Mouse (Mus musculus): ENCODE data around the gene Nrsn2. TPM values are rescaled to one million over a fixed set of nuclear protein-coding genes. Genes with fewer than 3 reads are reported as not detected.
"Not testable (repeated sequence)": the region's sequence is repeated elsewhere in the genome, so short reads cannot be mapped to it uniquely, and the experiment has no call there.

Nrsn2 gene
- polyA plus RNA-seq, 1 experiment from 2014 or later: 0.68 TPM

DNA sequence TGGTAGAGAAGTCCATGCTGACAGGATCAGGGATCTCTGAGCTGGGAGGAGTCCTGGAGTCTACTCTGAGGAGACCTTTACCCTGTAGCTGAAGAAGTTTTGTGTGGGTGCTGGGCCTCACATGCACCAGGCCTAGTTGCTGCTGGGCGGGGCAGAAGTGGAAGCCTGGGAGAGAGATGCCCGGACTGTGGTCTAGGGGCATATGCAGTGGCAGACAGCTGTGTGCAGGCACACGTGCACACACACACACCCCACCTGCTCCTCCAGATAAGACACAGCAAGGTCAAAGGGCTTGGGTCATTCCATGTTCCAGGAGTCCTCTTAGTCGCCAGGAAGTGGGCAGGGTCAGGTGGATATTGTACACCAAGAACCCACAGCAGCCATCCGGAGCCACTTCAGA, 16.8 kb downstream of the Nrsn2 start:
- no peak overlapping the region; the same call in 1 of the 2 replicates for H3K27ac ChIP-seq

DNA sequence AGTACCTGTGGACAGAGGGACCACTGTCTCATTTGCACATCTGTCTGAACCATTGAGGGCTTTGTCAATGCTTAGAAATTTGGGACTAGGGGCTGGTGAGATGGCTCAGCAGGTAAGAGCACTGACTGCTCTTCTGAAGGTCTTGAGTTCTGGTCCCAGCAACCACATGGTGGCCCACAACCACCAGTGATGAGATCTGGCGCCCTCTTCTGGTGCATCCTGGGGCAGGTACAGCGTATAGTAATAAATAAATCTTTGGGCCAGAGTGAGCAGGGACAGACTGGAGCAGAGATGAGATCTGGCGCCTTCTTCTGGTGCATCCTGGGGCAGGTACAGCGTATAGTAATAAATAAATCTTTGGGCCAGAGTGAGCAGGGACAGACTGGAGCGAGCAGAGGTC, 17.5 kb downstream of the Nrsn2 start:
- peak; percentile 34; the same call in 1 of the 2 replicates for TF ChIP-seq CTCF (IDR thresholded peaks at IDR 0.05; ENCODE audit: low read depth)
- H3K36me3 ChIP-seq (ENCODE audit: insufficient read depth, low read length); H3K27ac ChIP-seq; DNase-seq (ENCODE audit: low spot score); H3K4me1 ChIP-seq (replicated peaks; ENCODE audit: insufficient read depth, low read length); H3K9me3 ChIP-seq (replicated peaks; ENCODE audit: low read length); H3K27me3 ChIP-seq (ENCODE audit: insufficient read depth, low read length); ATAC-seq (replicated peaks; ENCODE audit: low FRiP score, low read depth); H3K4me2 ChIP-seq (ENCODE audit: low read length); H3K9ac ChIP-seq (ENCODE audit: low read depth, low read length); H3K4me3 ChIP-seq (replicated peaks; ENCODE audit: low read depth, low read length): not testable (repeated sequence)
- 78% methylated on average over 5 of the region's 5 CpGs for WGBS

More for the DNA sequence above, 16.8 kb downstream of the Nrsn2 start:
- no peaks in the 10 kb centered on the region for H3K36me3 ChIP-seq (ENCODE audit: insufficient read depth, low read length)
- no peak for TF ChIP-seq CTCF (IDR thresholded peaks at IDR 0.05; ENCODE audit: low read depth)
- ATAC-seq (replicated peaks; ENCODE audit: low FRiP score, low read depth) (peak; percentile 41), DNase-seq (ENCODE audit: low spot score) (no peak)
- H3K9ac ChIP-seq (ENCODE audit: low read depth, low read length): no peak overlapping the region
- H3K27me3 ChIP-seq (ENCODE audit: insufficient read depth, low read length): no peaks in the 10 kb centered on the region
- 57% methylated on average over 5 of the region's 5 CpGs for WGBS
- H3K4me1 ChIP-seq (replicated peaks; ENCODE audit: insufficient read depth, low read length): no peaks in the 10 kb centered on the region
- H3K4me3 ChIP-seq (replicated peaks; ENCODE audit: low read depth, low read length): no peak overlapping the region
- no peaks in the 10 kb centered on the region for H3K9me3 ChIP-seq (replicated peaks; ENCODE audit: low read length)
- H3K4me2 ChIP-seq (ENCODE audit: low read length): no peak overlapping the region

DNA sequence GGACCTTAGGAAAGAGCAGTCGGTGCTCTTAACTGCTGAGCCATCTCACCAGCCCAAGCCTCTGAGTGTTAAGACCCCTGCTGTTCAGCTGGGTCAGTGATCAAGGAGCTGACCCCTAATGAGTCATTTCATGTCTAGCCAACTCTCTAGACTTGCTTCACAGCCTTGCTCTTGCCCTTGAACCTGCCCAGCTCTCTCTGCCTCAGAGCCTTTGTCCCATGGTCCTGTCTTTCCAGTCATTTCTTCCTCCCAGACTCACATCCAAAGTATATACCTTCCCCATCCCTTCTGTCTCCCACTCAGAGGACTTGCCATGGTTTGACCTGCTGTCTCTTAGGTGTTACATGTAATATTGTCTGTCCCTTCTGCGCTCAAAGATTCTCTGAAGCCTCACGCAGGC, 19.2 kb downstream of the Nrsn2 start:
- Histone ChIP-seq H3K9me3 (replicated peaks; ENCODE audit: low read length) (no peaks in the 10 kb centered on the region), H3K4me1 (replicated peaks; ENCODE audit: insufficient read depth, low read length) (no peaks in the 10 kb centered on the region), H3K36me3 (ENCODE audit: insufficient read depth, low read length) (no peaks in the 10 kb centered on the region), H3K4me3 (replicated peaks; ENCODE audit: low read depth, low read length) (no peak overlapping the region), H3K4me2 (ENCODE audit: low read length) (no peak overlapping the region), H3K27me3 (ENCODE audit: insufficient read depth, low read length) (no peaks in the 10 kb centered on the region), H3K27ac (no peak overlapping the region), H3K9ac (ENCODE audit: low read depth, low read length) (no peak overlapping the region)
- TF ChIP-seq CTCF (IDR thresholded peaks at IDR 0.05; ENCODE audit: low read depth): no peak
- no peak for ATAC-seq (replicated peaks; ENCODE audit: low FRiP score, low read depth)
- WGBS: 75% methylated on average over 3 of the region's 3 CpGs
- no peak for DNase-seq (ENCODE audit: low spot score)

- Histone ChIP-seq H3K9ac (ENCODE audit: low read depth, low read length) (no peak overlapping the region), H3K27ac (no peak overlapping the region), H3K4me1 (replicated peaks; ENCODE audit: insufficient read depth, low read length) (no peaks in the 10 kb centered on the region), H3K4me3 (replicated peaks; ENCODE audit: low read depth, low read length) (no peak overlapping the region), H3K36me3 (ENCODE audit: insufficient read depth, low read length) (no peaks in the 10 kb centered on the region), H3K9me3 (replicated peaks; ENCODE audit: low read length) (no peaks in the 10 kb centered on the region), H3K4me2 (ENCODE audit: low read length) (no peak overlapping the region), H3K27me3 (ENCODE audit: insufficient read depth, low read length) (no peaks in the 10 kb centered on the region)
- ATAC-seq (replicated peaks; ENCODE audit: low FRiP score, low read depth) (no peak), DNase-seq (ENCODE audit: low spot score) (peak; percentile 72)
- 85% methylated on average over 8 of the region's 8 CpGs for WGBS
- no peak for TF ChIP-seq CTCF (IDR thresholded peaks at IDR 0.05; ENCODE audit: low read depth)
These were observed 26.4 kb downstream of the Nrsn2 start for GRCm38 (mm10) chr2:152349842-152350540.

DNA sequence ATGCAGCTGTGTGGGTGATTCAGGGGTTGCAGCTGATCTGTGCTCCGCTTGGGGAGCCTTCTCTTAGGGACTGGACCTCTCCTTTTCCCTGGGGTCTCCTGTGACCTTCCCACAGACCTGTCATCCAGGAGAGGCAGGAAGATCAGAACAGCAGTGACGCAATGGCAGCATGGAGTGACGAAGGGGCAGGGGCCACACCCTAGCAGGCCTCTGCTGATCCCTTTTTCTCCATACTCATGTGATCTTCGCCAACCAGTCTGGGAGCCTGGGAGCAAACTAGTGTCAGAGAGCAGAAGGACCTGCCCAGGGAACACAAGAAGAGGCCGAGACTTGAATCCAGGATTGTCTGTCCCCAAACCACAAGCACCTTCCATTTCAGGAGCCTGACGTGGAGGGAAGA, 27.2 kb downstream of the Nrsn2 start:
- H3K27me3 ChIP-seq (ENCODE audit: insufficient read depth, low read length): no peaks in the 10 kb centered on the region
- no peak overlapping the region for H3K27ac ChIP-seq
- H3K4me3 ChIP-seq (replicated peaks; ENCODE audit: low read depth, low read length): no peak overlapping the region
- WGBS: 77% methylated on average over 6 of the region's 6 CpGs
- H3K9me3 ChIP-seq (replicated peaks; ENCODE audit: low read length): no peaks in the 10 kb centered on the region
- H3K36me3 ChIP-seq (ENCODE audit: insufficient read depth, low read length): no peaks in the 10 kb centered on the region
- no peak overlapping the region for H3K9ac ChIP-seq (ENCODE audit: low read depth, low read length)
- H3K4me2 ChIP-seq (ENCODE audit: low read length): no peak overlapping the region
- ATAC-seq (replicated peaks; ENCODE audit: low FRiP score, low read depth) (no peak), DNase-seq (ENCODE audit: low spot score) (no peak)
- no peaks in the 10 kb centered on the region for H3K4me1 ChIP-seq (replicated peaks; ENCODE audit: insufficient read depth, low read length)
- TF ChIP-seq CTCF (IDR thresholded peaks at IDR 0.05; ENCODE audit: low read depth): no peak

DNA sequence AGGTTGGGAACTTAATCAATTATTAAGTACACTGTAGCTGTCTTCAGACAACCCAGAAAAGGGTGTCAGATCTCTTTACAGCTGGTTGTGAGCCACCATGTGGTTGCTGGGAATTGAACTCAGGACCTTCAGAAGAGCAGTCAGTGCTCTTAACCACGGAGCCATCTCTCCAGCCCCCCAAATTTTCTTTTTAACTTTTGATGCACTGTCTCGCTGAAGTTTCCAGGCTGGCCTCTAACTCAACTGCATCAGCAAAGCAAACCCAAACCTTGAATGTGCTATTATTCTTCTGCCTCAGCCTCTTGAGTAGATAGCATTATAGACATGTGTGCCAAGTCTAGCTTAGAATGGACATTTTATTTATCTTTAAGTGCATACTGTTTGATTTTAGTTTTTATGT, 28.7 kb downstream of the Nrsn2 start:
- H3K4me2 ChIP-seq (ENCODE audit: low read length): no peak overlapping the region
- WGBS: 58% methylated on average over 2 of the region's 2 CpGs
- no peaks in the 10 kb centered on the region for H3K9me3 ChIP-seq (replicated peaks; ENCODE audit: low read length)
- no peak overlapping the region for H3K27ac ChIP-seq
- H3K27me3 ChIP-seq (ENCODE audit: insufficient read depth, low read length): no peaks in the 10 kb centered on the region
- H3K36me3 ChIP-seq (ENCODE audit: insufficient read depth, low read length): no peaks in the 10 kb centered on the region
- no peak overlapping the region for H3K9ac ChIP-seq (ENCODE audit: low read depth, low read length)
- H3K4me1 ChIP-seq (replicated peaks; ENCODE audit: insufficient read depth, low read length): no peaks in the 10 kb centered on the region
- DNase-seq (ENCODE audit: low spot score) (no peak), ATAC-seq (replicated peaks; ENCODE audit: low FRiP score, low read depth) (no peak)
- H3K4me3 ChIP-seq (replicated peaks; ENCODE audit: low read depth, low read length): no peak overlapping the region
- no peak for TF ChIP-seq CTCF (IDR thresholded peaks at IDR 0.05; ENCODE audit: low read depth)
